Mouse (Mus musculus) liver, adult (tissue): Measurements from ENCODE around the gene Utp4.
A peak's percentile ranks its signal among the peaks of the same experiment; 100 is the strongest.

ENCODE experiments used
- GATA4 ChIP-seq: IDR thresholded peaks from 2 replicates; pipeline ENCODE4 v1.6.1; 2014; ENCODE audit warnings: mild to moderate bottlenecking, low read length; ENCODE audit not compliant: insufficient replicate concordance

Utp4 gene

GRCm38 (mm10) chr8:106892210-106892805 lies 1.1 kb upstream of the Utp4 start:
- TF ChIP-seq GATA4 = no peak

GRCm38 (mm10) chr8:106892806-106893451 lies 507 bp upstream of the Utp4 start:
- no peak for TF ChIP-seq GATA4

GRCm38 (mm10) chr8:106899473-106899872 lies 6.0 kb downstream of the Utp4 start:
- TF ChIP-seq GATA4 = no peak

- no peak for TF ChIP-seq GATA4
Measured at GRCm38 (mm10) chr8:106905727-106906480, 12.5 kb downstream of the Utp4 start.

- TF ChIP-seq GATA4 = no peak
Measured at GRCm38 (mm10) chr8:106906635-106907034, 13.2 kb downstream of the Utp4 start.

- TF ChIP-seq GATA4 = no peak
Measured at GRCm38 (mm10) chr8:106907450-106907849, 14.0 kb downstream of the Utp4 start.

GRCm38 (mm10) chr8:106908291-106908690 lies 14.9 kb downstream of the Utp4 start:
- no peak for TF ChIP-seq GATA4

- TF ChIP-seq GATA4 = no peak
Measured at GRCm38 (mm10) chr8:106913631-106914030, 20.2 kb downstream of the Utp4 start.

- no peak for TF ChIP-seq GATA4
Measured at GRCm38 (mm10) chr8:106919721-106920394, 26.4 kb downstream of the Utp4 start.

- TF ChIP-seq GATA4 = no peak
Measured at GRCm38 (mm10) chr8:106920395-106920741, 26.9 kb downstream of the Utp4 start.

- no peak for TF ChIP-seq GATA4
Measured at GRCm38 (mm10) chr8:106924057-106924456, 30.6 kb downstream of the Utp4 start.

- no peak for TF ChIP-seq GATA4
Measured at GRCm38 (mm10) chr8:106924904-106925349, 31.5 kb downstream of the Utp4 start.

GRCm38 (mm10) chr8:106925446-106925845 lies 32.0 kb downstream of the Utp4 start:
- TF ChIP-seq GATA4 = no peak

GRCm38 (mm10) chr8:106927247-106927646 lies 33.8 kb downstream of the Utp4 start:
- no peak for TF ChIP-seq GATA4

GRCm38 (mm10) chr8:106929155-106929913 lies 35.9 kb downstream of the Utp4 start:
- TF ChIP-seq GATA4 = peak; percentile 75; the same call in 1 of the 2 replicates
